Mouse (Mus musculus): ENCODE data around the gene Ccdc159. TPM values are rescaled to one million over a fixed set of nuclear protein-coding genes. Genes with fewer than 3 reads are reported as not detected.

Gene Ccdc159
- polyA plus RNA-seq, 1 experiment from 2014 or later = 4.9 TPM

- no peak overlapping the region for H3K4me2 ChIP-seq
- no peak for ATAC-seq (ENCODE audit: insufficient read depth)
- WGBS = 70% methylated on average over 12 of the region's 12 CpGs
These were observed 15.8 kb downstream of the Ccdc159 start for GRCm38 (mm10) chr9:21943046-21943445.

GRCm38 (mm10) chr9:21943638-21944037, 16.4 kb downstream of the Ccdc159 start:
- Histone ChIP-seq H3K9ac (no peak overlapping the region), H3K9me3 (ENCODE audit: low read depth, low read length) (no peaks in the 10 kb centered on the region), H3K27me3 (ENCODE audit: insufficient read depth, low read length) (no peaks in the 10 kb centered on the region), H3K36me3 (ENCODE audit: insufficient read depth) (no peaks in the 10 kb centered on the region), H3K4me1 (ENCODE audit: insufficient read depth) (no peaks in the 10 kb centered on the region), H3K27ac (ENCODE audit: low read depth) (no peak overlapping the region), H3K4me3 (ENCODE audit: low read depth, low read length) (no peak overlapping the region), H3K4me2 (no peak overlapping the region)
- ATAC-seq (ENCODE audit: insufficient read depth) = no peak
- no peak for DNase-seq
- no peak for TF ChIP-seq CTCF (IDR thresholded peaks at IDR 0.05; ENCODE audit: low read depth)
- WGBS = 39% methylated on average over 12 of the region's 12 CpGs

More at GRCm38 (mm10) chr9:21943046-21943445, 15.8 kb downstream of the Ccdc159 start:
- TF ChIP-seq CTCF (IDR thresholded peaks at IDR 0.05; ENCODE audit: low read depth) = no peak
- H3K9ac ChIP-seq = no peak overlapping the region
- no peak overlapping the region for H3K27ac ChIP-seq (ENCODE audit: low read depth)
- no peaks in the 10 kb centered on the region for H3K9me3 ChIP-seq (ENCODE audit: low read depth, low read length)
- H3K36me3 ChIP-seq (ENCODE audit: insufficient read depth) = no peaks in the 10 kb centered on the region
- no peaks in the 10 kb centered on the region for H3K27me3 ChIP-seq (ENCODE audit: insufficient read depth, low read length)
- no peak overlapping the region for H3K4me3 ChIP-seq (ENCODE audit: low read depth, low read length)
- H3K4me1 ChIP-seq (ENCODE audit: insufficient read depth) = no peaks in the 10 kb centered on the region
- no peak for DNase-seq

- Histone ChIP-seq H3K4me2 (no peak overlapping the region), H3K36me3 (ENCODE audit: insufficient read depth) (no peaks in the 10 kb centered on the region), H3K4me1 (ENCODE audit: insufficient read depth) (no peaks in the 10 kb centered on the region), H3K27me3 (ENCODE audit: insufficient read depth, low read length) (no peaks in the 10 kb centered on the region), H3K27ac (ENCODE audit: low read depth) (no peak overlapping the region), H3K9me3 (ENCODE audit: low read depth, low read length) (no peaks in the 10 kb centered on the region), H3K4me3 (ENCODE audit: low read depth, low read length) (no peak overlapping the region), H3K9ac (no peak overlapping the region)
- 11% methylated on average over 23 of the region's 23 CpGs for WGBS
- TF ChIP-seq CTCF (IDR thresholded peaks at IDR 0.05; ENCODE audit: low read depth) = no peak
- DNase-seq = peak; percentile 36
- ATAC-seq (ENCODE audit: insufficient read depth) = no peak
These were observed 17.0 kb downstream of the Ccdc159 start for GRCm38 (mm10) chr9:21944267-21944666.

GRCm38 (mm10) chr9:21947540-21948130, 20.4 kb downstream of the Ccdc159 start:
- Histone ChIP-seq H3K36me3 (ENCODE audit: insufficient read depth) (no peaks in the 10 kb centered on the region), H3K4me2 (no peak overlapping the region), H3K4me1 (ENCODE audit: insufficient read depth) (no peaks in the 10 kb centered on the region), H3K9me3 (ENCODE audit: low read depth, low read length) (no peaks in the 10 kb centered on the region), H3K27me3 (ENCODE audit: insufficient read depth, low read length) (no peaks in the 10 kb centered on the region), H3K27ac (ENCODE audit: low read depth) (no peak overlapping the region), H3K4me3 (ENCODE audit: low read depth, low read length) (no peak overlapping the region), H3K9ac (no peak overlapping the region)
- WGBS = 6% methylated on average over 28 of the region's 28 CpGs
- no peak for TF ChIP-seq CTCF (IDR thresholded peaks at IDR 0.05; ENCODE audit: low read depth)
- ATAC-seq (ENCODE audit: insufficient read depth) = no peak
- no peak for DNase-seq

GRCm38 (mm10) chr9:21948146-21948545, 20.9 kb downstream of the Ccdc159 start:
- no peaks in the 10 kb centered on the region for H3K27me3 ChIP-seq (ENCODE audit: insufficient read depth, low read length)
- no peak overlapping the region for H3K27ac ChIP-seq (ENCODE audit: low read depth)
- no peaks in the 10 kb centered on the region for H3K9me3 ChIP-seq (ENCODE audit: low read depth, low read length)
- H3K4me2 ChIP-seq = no peak overlapping the region
- no peaks in the 10 kb centered on the region for H3K4me1 ChIP-seq (ENCODE audit: insufficient read depth)
- no peaks in the 10 kb centered on the region for H3K36me3 ChIP-seq (ENCODE audit: insufficient read depth)
- H3K9ac ChIP-seq = no peak overlapping the region
- ATAC-seq (ENCODE audit: insufficient read depth) = no peak
- DNase-seq = no peak
- no peak overlapping the region for H3K4me3 ChIP-seq (ENCODE audit: low read depth, low read length)
- WGBS = 47% methylated on average over 8 of the region's 8 CpGs
- TF ChIP-seq CTCF (IDR thresholded peaks at IDR 0.05; ENCODE audit: low read depth) = no peak

GRCm38 (mm10) chr9:21948790-21949189, 21.5 kb downstream of the Ccdc159 start:
- no peak for TF ChIP-seq CTCF (IDR thresholded peaks at IDR 0.05; ENCODE audit: low read depth)
- H3K27me3 ChIP-seq (ENCODE audit: insufficient read depth, low read length) = no peaks in the 10 kb centered on the region
- no peaks in the 10 kb centered on the region for H3K4me1 ChIP-seq (ENCODE audit: insufficient read depth)
- no peak overlapping the region for H3K27ac ChIP-seq (ENCODE audit: low read depth)
- DNase-seq (no peak), ATAC-seq (ENCODE audit: insufficient read depth) (no peak)
- no peaks in the 10 kb centered on the region for H3K36me3 ChIP-seq (ENCODE audit: insufficient read depth)
- H3K9ac ChIP-seq = no peak overlapping the region
- H3K4me3 ChIP-seq (ENCODE audit: low read depth, low read length) = no peak overlapping the region
- 63% methylated on average over 6 of the region's 6 CpGs for WGBS
- no peak overlapping the region for H3K4me2 ChIP-seq
- H3K9me3 ChIP-seq (ENCODE audit: low read depth, low read length) = no peaks in the 10 kb centered on the region

- WGBS = 14% methylated on average over 11 of the region's 11 CpGs
- Histone ChIP-seq H3K27ac (ENCODE audit: low read depth) (no peak overlapping the region), H3K27me3 (ENCODE audit: insufficient read depth, low read length) (no peaks in the 10 kb centered on the region), H3K9ac (no peak overlapping the region), H3K36me3 (ENCODE audit: insufficient read depth) (no peaks in the 10 kb centered on the region), H3K4me3 (ENCODE audit: low read depth, low read length) (no peak overlapping the region), H3K4me2 (no peak overlapping the region), H3K9me3 (ENCODE audit: low read depth, low read length) (no peaks in the 10 kb centered on the region), H3K4me1 (ENCODE audit: insufficient read depth) (no peaks in the 10 kb centered on the region)
- DNase-seq (peak; percentile 85), ATAC-seq (ENCODE audit: insufficient read depth) (no peak)
- TF ChIP-seq CTCF (IDR thresholded peaks at IDR 0.05; ENCODE audit: low read depth) = no peak
These were observed 23.1 kb downstream of the Ccdc159 start for GRCm38 (mm10) chr9:21950322-21950721.

Data from lung, embryonic 14.5 days (tissue).